Mouse (Mus musculus) layer of hippocampus, adult 18-20 months (tissue): ENCODE data around the gene Eif2b3. TPM values are rescaled to one million over a fixed set of nuclear protein-coding genes. Genes with fewer than 3 reads are reported as not detected.

Experiments used
- total RNA-seq, 2 experiments: library from RNA; stranded (reverse); gene quantifications; 2 replicates each; pipeline ENCODE4 v1.2.3; 2021

Gene Eif2b3
- total RNA-seq, 2 experiments from 2014 or later = 15.8 to 17.8 TPM

Other genes starting within 250 kb of the Eif2b3 start
- gene Toe1, start 211.8 kb upstream of the Eif2b3 start, total RNA-seq = 10 to 100 TPM; 12.9 TPM
- 1 to 10 TPM; 3.5 to 3.8 TPM for gene Mutyh, start 211.7 kb upstream of the Eif2b3 start, total RNA-seq
- 1 to 10 TPM; 4.3 to 5.5 TPM for gene Hpdl, start 197.7 kb upstream of the Eif2b3 start, total RNA-seq
- 10 to 100 TPM; 16.8 to 19.2 TPM for gene Zswim5, start 142.0 kb upstream of the Eif2b3 start, total RNA-seq
- gene Urod, start 25.0 kb upstream of the Eif2b3 start, total RNA-seq = 10 to 100 TPM; 61.9 to 69.4 TPM
- gene Hectd3, start 24.1 kb upstream of the Eif2b3 start, total RNA-seq = 10 to 100 TPM; 43.7 to 45.4 TPM
- gene Ptch2, start 76.7 kb downstream of the Eif2b3 start, total RNA-seq = 1 to 10 TPM; 1.6 to 1.8 TPM
- gene Btbd19, start 106.3 kb downstream of the Eif2b3 start, total RNA-seq = 10 to 100 TPM; 13.9 to 16.9 TPM
- gene Tctex1d4, start 107.4 kb downstream of the Eif2b3 start, total RNA-seq = 1 to 10 TPM in 1 of 2 experiments, under 1 TPM in 1; 0.46 to 1.1 TPM
- 1 to 10 TPM; 8.7 to 9.2 TPM for gene Plk3, start 114.6 kb downstream of the Eif2b3 start, total RNA-seq
- 100 to 1,000 TPM; 576 to 601 TPM for gene Rps8, start 136.8 kb downstream of the Eif2b3 start, total RNA-seq
- gene Kif2c, start 163.2 kb downstream of the Eif2b3 start, total RNA-seq = under 1 TPM in 1 of 2 experiments, not detected in 1; 0.35 TPM
- gene Tmem53, start 232.5 kb downstream of the Eif2b3 start, total RNA-seq = 1 to 10 TPM; 5.1 to 6.0 TPM
- gene Armh1, start 232.7 kb downstream of the Eif2b3 start, total RNA-seq = under 1 TPM; 0.57 to 0.86 TPM